Mouse (Mus musculus): ENCODE results near the gene Mamdc2.

GRCm38 (mm10) chr19:23410328-23410727 is 37.9 kb downstream of the Mamdc2 start:
- TF ChIP-seq CTCF (IDR thresholded peaks at IDR 0.05) (no peak), EP300 (IDR thresholded peaks at IDR 0.05) (peak; percentile 63)
